Mouse (Mus musculus): ENCODE data around the gene Brsk1. TPM values are rescaled to one million over a fixed set of nuclear protein-coding genes. Genes with fewer than 3 reads are reported as not detected.

Gene Brsk1
- polyA plus RNA-seq, 1 experiment from 2014 or later: 0.31 TPM

GRCm38 (mm10) chr7:4742482-4742819 is 52.0 kb downstream of the Brsk1 start:
- Histone ChIP-seq H3K4me2 (replicated peaks; ENCODE audit: low read depth, low read length) (no peak overlapping the region), H3K27ac (ENCODE audit: low read length) (0 out of 2 replicates have a peak overlapping the region, but pooled peaks have one; percentile 5)
- 80% methylated on average over 6 of the region's 6 CpGs for WGBS

GRCm38 (mm10) chr7:4743354-4743753 is 53.0 kb downstream of the Brsk1 start:
- no peak for ATAC-seq
- Histone ChIP-seq H3K27me3 (replicated peaks; ENCODE audit: insufficient read depth, low read length) (no peaks in the 10 kb centered on the region), H3K4me2 (replicated peaks; ENCODE audit: low read depth, low read length) (no peak overlapping the region), H3K27ac (ENCODE audit: low read length) (no peak overlapping the region; the same call in 1 of the 2 replicates), H3K4me3 (ENCODE audit: low read depth, low read length) (no peak overlapping the region), H3K4me1 (ENCODE audit: insufficient read depth, low read depth, low read length) (peaks cover 9% of the 10 kb centered on the region; the same call in 1 of the 2 replicates), H3K36me3 (ENCODE audit: insufficient read depth, low read length) (no peaks in the 10 kb centered on the region; the same call in 1 of the 2 replicates), H3K9ac (replicated peaks; ENCODE audit: low read depth) (no peak overlapping the region), H3K9me3 (ENCODE audit: low read length) (no peaks in the 10 kb centered on the region)
- WGBS: 53% methylated on average over 2 of the region's 2 CpGs
- DNase-seq (ENCODE audit: low spot score): peak; percentile 83
- TF ChIP-seq EP300 (IDR thresholded peaks at IDR 0.05) (0 out of 2 replicates have a peak, but pooled peaks have one; percentile 20), CTCF (IDR thresholded peaks at IDR 0.05) (no peak)

More at GRCm38 (mm10) chr7:4742482-4742819, 52.0 kb downstream of the Brsk1 start:
- Histone ChIP-seq H3K27me3 (replicated peaks; ENCODE audit: insufficient read depth, low read length) (no peaks in the 10 kb centered on the region), H3K4me3 (ENCODE audit: low read depth, low read length) (no peak overlapping the region), H3K9ac (replicated peaks; ENCODE audit: low read depth) (no peak overlapping the region), H3K9me3 (ENCODE audit: low read length) (no peaks in the 10 kb centered on the region), H3K36me3 (ENCODE audit: insufficient read depth, low read length) (no peaks in the 10 kb centered on the region; the same call in 1 of the 2 replicates), H3K4me1 (ENCODE audit: insufficient read depth, low read depth, low read length) (peaks cover 9% of the 10 kb centered on the region; the same call in 1 of the 2 replicates)
- no peak for TF ChIP-seq EP300 (IDR thresholded peaks at IDR 0.05)
- no peak for TF ChIP-seq CTCF (IDR thresholded peaks at IDR 0.05)
- DNase-seq (ENCODE audit: low spot score): no peak
- ATAC-seq: no peak

GRCm38 (mm10) chr7:4744886-4745285 is 54.5 kb downstream of the Brsk1 start:
- H3K9me3 ChIP-seq (ENCODE audit: low read length): no peaks in the 10 kb centered on the region
- H3K4me3 ChIP-seq (ENCODE audit: low read depth, low read length): no peak overlapping the region
- no peak overlapping the region for H3K9ac ChIP-seq (replicated peaks; ENCODE audit: low read depth)
- H3K27ac ChIP-seq (ENCODE audit: low read length): no peak overlapping the region
- no peak for ATAC-seq
- TF ChIP-seq CTCF (IDR thresholded peaks at IDR 0.05) (no peak), EP300 (IDR thresholded peaks at IDR 0.05) (no peak)
- peaks cover 5% of the 10 kb centered on the region; the same call in 1 of the 2 replicates for H3K4me1 ChIP-seq (ENCODE audit: insufficient read depth, low read depth, low read length)
- WGBS: 98% methylated on average over 5 of the region's 6 CpGs
- no peak overlapping the region for H3K4me2 ChIP-seq (replicated peaks; ENCODE audit: low read depth, low read length)
- DNase-seq (ENCODE audit: low spot score): no peak
- no peaks in the 10 kb centered on the region; the same call in 1 of the 2 replicates for H3K36me3 ChIP-seq (ENCODE audit: insufficient read depth, low read length)
- H3K27me3 ChIP-seq (replicated peaks; ENCODE audit: insufficient read depth, low read length): no peaks in the 10 kb centered on the region

- no peaks in the 10 kb centered on the region for H3K9me3 ChIP-seq (ENCODE audit: low read length)
- no peak overlapping the region for H3K4me2 ChIP-seq (replicated peaks; ENCODE audit: low read depth, low read length)
- ATAC-seq (no peak), DNase-seq (ENCODE audit: low spot score) (no peak)
- no peak overlapping the region for H3K9ac ChIP-seq (replicated peaks; ENCODE audit: low read depth)
- H3K4me1 ChIP-seq (ENCODE audit: insufficient read depth, low read depth, low read length): no peaks in the 10 kb centered on the region
- no peak overlapping the region for H3K27ac ChIP-seq (ENCODE audit: low read length)
- TF ChIP-seq EP300 (IDR thresholded peaks at IDR 0.05): no peak
- TF ChIP-seq CTCF (IDR thresholded peaks at IDR 0.05): no peak
- H3K36me3 ChIP-seq (ENCODE audit: insufficient read depth, low read length): no peaks in the 10 kb centered on the region; the same call in 1 of the 2 replicates
- H3K4me3 ChIP-seq (ENCODE audit: low read depth, low read length): no peak overlapping the region
- 89% methylated on average over 22 of the region's 22 CpGs for WGBS
- no peaks in the 10 kb centered on the region for H3K27me3 ChIP-seq (replicated peaks; ENCODE audit: insufficient read depth, low read length)
These were observed 56.0 kb downstream of the Brsk1 start for GRCm38 (mm10) chr7:4746326-4746980.

GRCm38 (mm10) chr7:4747156-4747899 is 56.9 kb downstream of the Brsk1 start:
- H3K36me3 ChIP-seq (ENCODE audit: insufficient read depth, low read length): no peaks in the 10 kb centered on the region; the same call in 1 of the 2 replicates
- TF ChIP-seq EP300 (IDR thresholded peaks at IDR 0.05): no peak
- TF ChIP-seq CTCF (IDR thresholded peaks at IDR 0.05): no peak
- DNase-seq (ENCODE audit: low spot score) (no peak), ATAC-seq (no peak)
- H3K9ac ChIP-seq (replicated peaks; ENCODE audit: low read depth): no peak overlapping the region
- no peaks in the 10 kb centered on the region for H3K27me3 ChIP-seq (replicated peaks; ENCODE audit: insufficient read depth, low read length)
- H3K4me1 ChIP-seq (ENCODE audit: insufficient read depth, low read depth, low read length): peaks cover 6% of the 10 kb centered on the region; the same call in 1 of the 2 replicates
- H3K4me2 ChIP-seq (replicated peaks; ENCODE audit: low read depth, low read length): no peak overlapping the region
- H3K9me3 ChIP-seq (ENCODE audit: low read length): no peaks in the 10 kb centered on the region
- no peak overlapping the region for H3K4me3 ChIP-seq (ENCODE audit: low read depth, low read length)
- no peak overlapping the region for H3K27ac ChIP-seq (ENCODE audit: low read length)
- WGBS: 67% methylated on average over 9 of the region's 9 CpGs

GRCm38 (mm10) chr7:4748321-4748720 is 57.9 kb downstream of the Brsk1 start:
- Histone ChIP-seq H3K9me3 (ENCODE audit: low read length) (no peaks in the 10 kb centered on the region), H3K36me3 (ENCODE audit: insufficient read depth, low read length) (no peaks in the 10 kb centered on the region; the same call in 1 of the 2 replicates), H3K4me1 (ENCODE audit: insufficient read depth, low read depth, low read length) (peaks cover 12% of the 10 kb centered on the region; the same call in 1 of the 2 replicates), H3K4me3 (ENCODE audit: low read depth, low read length) (no peak overlapping the region), H3K27me3 (replicated peaks; ENCODE audit: insufficient read depth, low read length) (no peaks in the 10 kb centered on the region), H3K4me2 (replicated peaks; ENCODE audit: low read depth, low read length) (no peak overlapping the region), H3K9ac (replicated peaks; ENCODE audit: low read depth) (no peak overlapping the region), H3K27ac (ENCODE audit: low read length) (no peak overlapping the region)
- WGBS: 70% methylated on average over 4 of the region's 4 CpGs
- TF ChIP-seq EP300 (IDR thresholded peaks at IDR 0.05): no peak
- no peak for TF ChIP-seq CTCF (IDR thresholded peaks at IDR 0.05)
- DNase-seq (ENCODE audit: low spot score): peak; percentile 46
- no peak for ATAC-seq

All from lung, postnatal 0 days (tissue).